Mouse (Mus musculus): ENCODE data around the gene Plpp3.

- TF ChIP-seq POLR2A (IDR thresholded peaks at IDR 0.05; ENCODE audit: extremely low read depth, insufficient read depth, low read length) (no peak), CTCF (IDR thresholded peaks at IDR 0.05; ENCODE audit: low read depth, low read length) (no peak)
Observed at GRCm38 (mm10) chr4:105265041-105265440, 107.9 kb downstream of the Plpp3 start.

Data from liver, adult 2 months (tissue).